Mouse (Mus musculus): ENCODE data around the gene Gm9903.

Gene Gm9903
- long read RNA-seq, experiment 1, result 0 reads
- long read RNA-seq, experiment 2, result 0 reads

GRCm38 (mm10) chr5:33629301-33629987 lies at the start of gene Gm9903, which contains the start of gene Fam53a:
Gene Gm9903, plus strand, starts transcription at chr5:33629925.
Gene Fam53a, minus strand, starts transcription at chr5:33629635.
- intact Hi-C loops (cut with DNase I), result no loop called here

DNA sequence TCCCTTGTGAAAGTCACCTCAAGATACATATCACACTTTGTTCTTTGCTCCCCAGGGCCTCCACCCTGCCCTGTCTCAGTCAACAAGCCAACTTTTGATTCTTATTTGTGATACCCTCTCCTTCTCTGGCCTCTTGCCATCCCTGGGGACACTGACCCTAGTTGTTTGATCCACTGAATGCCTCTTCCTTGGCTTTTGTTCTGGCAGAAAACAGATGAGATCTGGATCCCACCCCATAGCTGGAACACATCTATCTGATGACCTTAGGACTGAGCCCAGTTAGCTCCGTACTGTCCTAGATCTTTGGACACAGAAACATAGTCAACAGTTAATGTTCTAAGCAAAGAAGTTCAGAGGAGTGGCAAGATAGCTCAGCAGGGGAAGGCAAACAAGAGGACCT lies 49.4 kb upstream of the Gm9903 start:
- intact Hi-C loops (cut with DNase I), result no loop called here

DNA sequence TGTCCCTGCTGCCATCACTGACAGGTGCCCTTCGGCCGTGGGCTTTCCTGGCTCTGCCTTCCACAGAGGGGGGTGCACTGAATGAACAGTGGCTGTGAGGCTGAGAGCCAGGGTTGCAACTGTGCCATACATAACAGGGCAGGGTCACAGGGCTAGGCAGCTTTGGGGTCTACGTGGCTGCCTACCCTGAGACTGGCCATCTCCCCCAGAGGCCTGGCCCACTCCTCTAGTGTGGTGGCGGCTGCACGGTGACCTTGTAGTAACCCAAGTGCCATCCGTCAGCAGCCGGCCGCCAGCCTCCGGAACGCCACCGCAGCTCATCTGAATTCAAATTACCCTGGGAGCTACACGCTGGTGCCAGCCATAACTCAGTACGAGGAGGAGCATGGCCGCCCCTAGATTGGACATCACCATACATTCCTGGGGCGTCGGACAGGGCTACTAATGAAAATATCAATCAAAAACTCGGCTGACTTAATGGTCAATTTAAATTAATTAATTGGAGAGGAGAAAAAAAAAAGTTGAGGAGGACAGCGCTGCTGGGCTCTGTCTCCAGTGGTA lies 42.1 kb upstream of the Gm9903 start:
- intact Hi-C loops (cut with DNase I), result loop anchor here (5.0 kb wide), 2 partner anchors 45 to 190 kb away; no protein-coding TSS in a partner anchor

- intact Hi-C loops (cut with DNase I), result loop anchor here (5.0 kb wide), 2 partner anchors 46 to 191 kb away; no protein-coding TSS in a partner anchor
Measured at GRCm38 (mm10) chr5:33588066-33588465, 41.7 kb upstream of the Gm9903 start.

GRCm38 (mm10) chr5:33589221-33589888 lies 40.4 kb upstream of the Gm9903 start:
- intact Hi-C loops (cut with DNase I), result loop anchor here (5.0 kb wide), 2 partner anchors 47 to 192 kb away; no protein-coding TSS in a partner anchor

DNA sequence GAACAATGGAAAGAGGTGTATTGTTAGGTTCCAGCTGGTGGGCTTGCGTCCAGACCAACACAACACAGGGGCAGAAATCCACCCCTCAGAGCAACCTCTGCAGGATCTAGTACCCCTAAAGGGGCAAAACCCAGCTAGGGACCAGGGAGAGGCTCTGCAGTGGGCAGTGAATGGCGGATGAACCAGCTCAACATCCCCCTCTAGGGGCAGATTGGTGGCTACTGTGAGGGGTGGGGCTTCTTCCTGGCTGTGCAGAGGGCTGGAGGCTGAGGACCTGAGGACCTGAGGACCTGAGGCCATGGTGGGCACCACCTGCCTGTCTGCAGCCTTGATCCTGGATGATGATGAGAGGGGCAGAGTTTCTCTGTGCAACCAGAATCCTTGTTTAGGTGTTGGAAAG lies 36.1 kb upstream of the Gm9903 start:
- intact Hi-C loops (cut with DNase I), result no loop called here

DNA sequence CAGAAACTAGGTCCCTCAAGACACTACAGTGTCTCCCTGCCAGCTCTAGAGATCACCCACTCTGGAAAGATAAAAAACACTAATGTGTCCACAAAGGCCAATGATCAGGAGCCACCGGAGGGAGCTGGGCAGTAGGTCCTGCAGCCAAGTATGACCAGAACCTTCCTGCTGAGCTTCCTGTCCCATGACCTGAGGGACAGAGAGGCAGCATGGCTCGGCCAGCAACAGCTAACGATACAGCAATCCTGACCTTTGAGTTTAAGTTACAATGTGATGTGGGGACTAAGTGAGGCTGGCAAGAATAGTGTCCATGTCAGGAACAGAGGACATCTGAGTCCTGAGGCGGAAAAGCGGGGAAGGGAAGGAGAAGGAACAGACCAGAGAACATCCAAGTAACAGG lies 24.4 kb upstream of the Gm9903 start:
- intact Hi-C loops (cut with DNase I), result no loop called here

- intact Hi-C loops (cut with DNase I), result no loop called here
Measured at GRCm38 (mm10) chr5:33606631-33607030, 23.1 kb upstream of the Gm9903 start.

GRCm38 (mm10) chr5:33607434-33607833 lies 22.3 kb upstream of the Gm9903 start:
- intact Hi-C loops (cut with DNase I), result no loop called here

DNA sequence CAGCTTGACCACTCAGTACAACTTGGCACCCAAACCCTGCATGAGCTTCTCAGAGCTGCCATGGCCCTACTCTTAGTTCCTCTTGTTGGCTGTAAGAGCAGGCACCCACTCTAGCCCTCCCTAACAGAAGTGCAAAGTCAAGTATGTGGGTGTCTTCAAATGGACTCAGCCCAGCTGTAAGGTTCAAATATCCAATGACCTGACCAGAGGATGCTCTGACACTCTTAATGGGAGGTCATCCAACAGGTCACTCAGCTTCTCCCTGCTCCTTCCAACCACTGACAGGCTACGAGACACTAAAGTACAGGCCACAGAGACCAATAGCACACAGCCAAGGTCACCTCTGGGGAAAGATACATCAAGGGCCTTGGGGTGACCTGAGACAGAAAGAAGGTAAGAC lies 20.5 kb upstream of the Gm9903 start:
- intact Hi-C loops (cut with DNase I), result no loop called here

- intact Hi-C loops (cut with DNase I), result no loop called here
Measured at GRCm38 (mm10) chr5:33611795-33612194, 17.9 kb upstream of the Gm9903 start.

GRCm38 (mm10) chr5:33614391-33614790 lies 15.3 kb upstream of the Gm9903 start:
- intact Hi-C loops (cut with DNase I), result no loop called here

GRCm38 (mm10) chr5:33622671-33623070 lies 7.1 kb upstream of the Gm9903 start:
- intact Hi-C loops (cut with DNase I), result no loop called here

GRCm38 (mm10) chr5:33623766-33624165 lies 6.0 kb upstream of the Gm9903 start:
- intact Hi-C loops (cut with DNase I), result no loop called here

- intact Hi-C loops (cut with DNase I), result no loop called here
Measured at GRCm38 (mm10) chr5:33627968-33628367, 1.8 kb upstream of the Gm9903 start.

DNA sequence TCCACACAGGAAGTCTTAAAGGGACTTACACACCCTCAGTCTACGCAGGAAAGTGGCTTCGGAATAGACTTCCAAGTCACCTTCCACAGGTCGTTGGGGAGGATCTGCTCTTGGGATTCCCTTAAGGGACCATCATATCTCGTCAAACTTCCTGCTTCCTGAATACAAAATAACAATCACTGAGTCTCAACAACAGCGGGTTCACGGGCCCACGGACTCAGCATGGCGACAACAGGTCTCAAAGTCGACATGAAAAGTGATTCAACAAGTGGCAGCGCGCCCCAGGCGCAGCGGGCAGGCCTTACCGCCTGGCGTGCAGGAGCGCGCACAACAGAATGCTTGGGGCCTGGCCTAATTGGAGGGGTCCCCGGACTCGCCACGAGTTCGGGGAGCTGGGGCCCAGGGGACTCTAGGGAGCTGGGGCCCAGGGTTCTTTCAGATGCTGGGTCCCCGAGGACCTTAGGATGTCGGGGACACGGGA lies 865 bp upstream of the Gm9903 start:
- intact Hi-C loops (cut with DNase I), result no loop called here

DNA sequence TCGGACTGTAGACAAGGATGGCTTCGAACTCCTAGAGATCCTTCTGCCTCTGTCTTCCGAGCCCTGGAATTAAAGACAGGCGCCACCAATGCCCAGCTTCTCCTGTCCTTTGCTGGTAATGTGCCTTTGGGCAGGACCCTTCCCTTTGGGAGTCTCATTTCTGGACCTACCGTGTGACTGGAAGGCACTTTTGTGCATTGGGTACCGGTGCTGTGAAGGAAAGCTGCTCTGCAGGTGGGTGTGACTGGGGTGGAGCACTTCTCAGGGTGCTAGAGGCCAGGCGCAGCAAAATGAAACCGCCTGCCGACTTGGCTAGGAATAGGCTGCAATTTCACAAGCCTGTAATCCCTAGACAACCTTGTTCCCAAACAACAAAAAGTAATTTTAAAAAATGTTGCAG lies 336 bp downstream of the Gm9903 start:
- intact Hi-C loops (cut with DNase I), result no loop called here

DNA sequence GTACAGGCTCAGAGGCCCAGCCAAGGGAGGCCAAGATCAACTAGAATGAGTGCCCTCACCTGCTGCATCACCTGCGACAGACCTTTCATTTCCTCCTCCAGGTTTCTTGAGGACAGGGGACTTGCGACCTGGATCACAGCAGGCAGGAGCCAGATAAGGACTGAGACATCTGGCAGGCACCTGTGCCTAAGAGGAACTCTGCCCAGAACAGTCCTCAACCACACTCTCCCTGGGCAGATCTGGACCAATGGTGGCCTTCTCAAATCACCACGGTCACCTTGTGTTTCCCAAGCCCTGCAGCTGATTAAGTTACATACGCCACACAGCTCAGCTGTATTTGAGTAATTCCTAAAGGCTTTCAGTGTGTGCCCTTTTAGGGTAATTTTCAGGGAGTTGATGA lies 890 bp downstream of the Gm9903 start:
- intact Hi-C loops (cut with DNase I), result no loop called here

GRCm38 (mm10) chr5:33632526-33632925 lies 2.8 kb downstream of the Gm9903 start:
- intact Hi-C loops (cut with DNase I), result no loop called here

DNA sequence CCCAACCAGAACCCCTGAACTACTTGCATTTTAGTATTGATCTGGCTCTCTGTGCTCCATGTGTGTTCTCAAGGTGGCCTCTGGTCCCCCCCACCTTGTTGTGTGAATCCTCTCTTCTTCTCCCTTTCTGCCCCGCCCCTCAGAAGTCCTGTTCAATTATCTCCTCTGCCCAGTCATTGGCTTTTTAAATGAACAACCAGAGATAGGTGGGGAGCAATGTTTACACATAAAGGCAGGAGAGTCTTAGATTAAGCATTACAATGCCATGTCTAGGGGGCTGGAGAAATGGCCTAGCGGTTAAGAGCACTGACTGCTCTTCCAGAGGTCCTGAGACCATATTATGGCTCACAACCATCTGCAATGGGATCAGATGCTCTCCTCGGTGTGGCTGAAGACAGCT lies 5.6 kb downstream of the Gm9903 start:
- intact Hi-C loops (cut with DNase I), result no loop called here

GRCm38 (mm10) chr5:33637606-33638350 lies 8.1 kb downstream of the Gm9903 start:
- intact Hi-C loops (cut with DNase I), result no loop called here

DNA sequence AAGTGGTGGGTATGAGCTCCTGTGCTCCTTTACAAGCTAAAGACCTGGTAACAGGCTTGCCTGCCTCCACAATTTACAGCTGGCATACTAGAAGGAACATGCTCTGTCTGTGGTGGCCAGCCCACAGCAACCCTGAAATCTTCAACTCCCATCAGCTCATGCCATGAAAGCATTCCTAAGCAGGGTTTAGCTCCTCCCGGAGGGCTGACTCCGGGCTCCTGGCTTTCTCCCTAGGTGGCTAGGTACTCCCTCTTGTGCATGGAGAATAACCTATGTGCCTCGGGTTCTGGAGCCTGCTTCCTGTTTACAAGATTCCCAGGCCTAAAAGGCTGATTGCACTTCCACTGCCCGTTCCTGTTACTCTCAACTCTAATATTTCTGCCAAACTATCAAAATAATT lies 9.1 kb downstream of the Gm9903 start:
- intact Hi-C loops (cut with DNase I), result no loop called here
